Mouse (Mus musculus): ENCODE data around the gene Necap2.

Gene Necap2

GRCm38 (mm10) chr4:141030541-141031206, 47.5 kb downstream of the Necap2 start:
- no peak for DNase-seq

- DNase-seq = no peak
Measured at GRCm38 (mm10) chr4:141024992-141025391, 53.2 kb downstream of the Necap2 start.

GRCm38 (mm10) chr4:141024052-141024451, 54.1 kb downstream of the Necap2 start:
- peak in 1 of 2 experiments; percentile 40 for DNase-seq

- no peak for DNase-seq
Measured at GRCm38 (mm10) chr4:141021614-141021929, 56.6 kb downstream of the Necap2 start.

GRCm38 (mm10) chr4:141020811-141021613, 57.1 kb downstream of the Necap2 start:
- peak in 1 of 2 experiments; percentile 33 for DNase-seq

GRCm38 (mm10) chr4:141020220-141020619, 57.9 kb downstream of the Necap2 start:
- DNase-seq = no peak

GRCm38 (mm10) chr4:141017657-141018436, 60.3 kb downstream of the Necap2 start:
- DNase-seq = no peak
